Mouse (Mus musculus): ENCODE measurements around the gene Cdk2ap2.
"Not testable (repeated sequence)": the region's sequence is repeated elsewhere in the genome, so short reads cannot be mapped to it uniquely, and the experiment has no call there.

DNA sequence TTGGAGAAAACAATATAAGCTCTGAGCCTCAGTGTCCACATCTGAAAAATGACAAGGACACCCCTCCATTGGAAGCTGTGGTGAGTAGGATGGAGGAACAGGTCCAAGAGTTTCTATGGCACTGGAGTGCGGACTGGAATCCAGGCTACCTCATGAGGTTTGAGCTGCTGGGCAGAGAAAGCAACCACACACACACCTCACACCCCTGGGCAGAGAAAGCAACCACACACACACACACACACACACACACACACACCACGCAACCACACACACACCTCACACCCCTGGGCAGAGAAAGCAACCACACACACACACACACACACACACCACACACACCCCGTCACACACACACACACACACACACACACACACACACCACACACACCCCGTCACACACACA is 28.3 kb downstream of the Cdk2ap2 start:
- TF ChIP-seq CTCF (IDR thresholded peaks at IDR 0.05; ENCODE audit: low read depth, low read length); GATA1 (IDR thresholded peaks at IDR 0.05; ENCODE audit: borderline replicate concordance, low read length); POLR2AphosphoS5 (IDR thresholded peaks at IDR 0.05; ENCODE audit: insufficient replicate concordance, low read depth, low read length); GATA2 (IDR thresholded peaks at IDR 0.05; ENCODE audit: borderline replicate concordance, low read depth, low read length): not testable (repeated sequence)
